Mouse (Mus musculus): ENCODE measurements around the gene Aloxe3.

GRCm38 (mm10) chr11:69179512-69179911, 53.8 kb downstream of the Aloxe3 start:
- no peak for TF ChIP-seq USF1 (IDR thresholded peaks at IDR 0.05; ENCODE audit: low read depth)
- TF ChIP-seq POLR2A (IDR thresholded peaks at IDR 0.05; ENCODE audit: insufficient read length, low read depth) = no peak
- TF ChIP-seq MYOD1 (IDR thresholded peaks at IDR 0.05; ENCODE audit: control insufficient read depth in 1 of 3, insufficient read length in 2 of 3, low read depth in 2 of 3) = no peak
- TF ChIP-seq TCF3 (IDR thresholded peaks at IDR 0.05; ENCODE audit: insufficient read length, low read depth) = no peak
- TF ChIP-seq POLR2AphosphoS2 (IDR thresholded peaks at IDR 0.05; ENCODE audit: insufficient read length, low read depth) = no peak
- no peak for TF ChIP-seq CEBPB (IDR thresholded peaks at IDR 0.05; ENCODE audit: insufficient read depth, poor library complexity, severe bottlenecking)
- no peak for TF ChIP-seq MAX (IDR thresholded peaks at IDR 0.05; ENCODE audit: low read depth)
- no peak for TF ChIP-seq TCF12 (IDR thresholded peaks at IDR 0.05; ENCODE audit: insufficient read depth, poor library complexity, severe bottlenecking)
- TF ChIP-seq E2F4 (IDR thresholded peaks at IDR 0.05; ENCODE audit: insufficient read depth) = no peak
- TF ChIP-seq REST (IDR thresholded peaks at IDR 0.05; ENCODE audit: insufficient read depth, insufficient read length) = no peak

All from myocyte (in vitro differentiated cells).